Mouse (Mus musculus) hematopoietic stem cell, adult 5-6 weeks (primary cell): ENCODE measurements around the gene Ric8b. TPM values are rescaled to one million over a fixed set of nuclear protein-coding genes. Genes with fewer than 3 reads are reported as not detected.
A peak's percentile ranks its signal among the peaks of the same experiment; 100 is the strongest.

Source experiments
- ATAC-seq, 2 experiments: fragments of 125-278 bp in 1 of 2; replicated peaks in 1 of 2; 2 replicates each; pipeline ENCODE4 v1.8.0; 2016 to 2017; ENCODE audit warnings: inconsistent platforms in 2 of 2, mild to moderate bottlenecking in 2 of 2, moderate number of reproducible peaks in 2 of 2, low read depth in 1 of 2, moderate TSS enrichment in 1 of 2; ENCODE audit not compliant: low FRiP score in 2 of 2, poor library complexity in 2 of 2, severe bottlenecking in 2 of 2, insufficient read depth in 1 of 2, low TSS enrichment in 1 of 2
- total RNA-seq: library from RNA; stranded (forward); fragments of 172-1452, 232-1000 nt; gene quantifications from 2 replicates; pipeline ENCODE4 v1.2.3, GENCODE M21; 2017

The Ric8b gene
- total RNA-seq, 1 experiment from 2014 or later, result 27.2 TPM

DNA sequence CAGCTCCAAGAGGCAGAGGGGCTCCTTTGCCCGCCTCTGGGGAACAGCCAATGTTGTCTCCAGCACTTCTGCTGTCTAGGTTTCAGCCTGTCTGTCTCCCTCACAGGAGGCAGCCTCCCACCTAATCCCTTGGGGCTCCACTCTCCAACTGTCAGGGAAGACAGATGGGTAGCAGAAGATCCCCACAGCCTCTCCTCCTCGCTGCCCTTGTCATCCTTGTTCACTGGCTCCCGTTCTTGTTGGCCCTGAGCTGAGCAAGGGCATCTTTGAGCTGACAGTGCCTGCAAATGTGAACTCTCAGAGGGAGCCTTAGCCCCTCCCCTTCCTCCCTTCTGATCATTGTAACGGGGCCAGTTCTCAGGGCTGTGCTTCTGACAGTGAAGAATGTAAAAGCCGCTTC is 13.7 kb upstream of the Ric8b start:
- peak; percentile 56 to 60; a peak in 2 of 4 replicates for ATAC-seq

DNA sequence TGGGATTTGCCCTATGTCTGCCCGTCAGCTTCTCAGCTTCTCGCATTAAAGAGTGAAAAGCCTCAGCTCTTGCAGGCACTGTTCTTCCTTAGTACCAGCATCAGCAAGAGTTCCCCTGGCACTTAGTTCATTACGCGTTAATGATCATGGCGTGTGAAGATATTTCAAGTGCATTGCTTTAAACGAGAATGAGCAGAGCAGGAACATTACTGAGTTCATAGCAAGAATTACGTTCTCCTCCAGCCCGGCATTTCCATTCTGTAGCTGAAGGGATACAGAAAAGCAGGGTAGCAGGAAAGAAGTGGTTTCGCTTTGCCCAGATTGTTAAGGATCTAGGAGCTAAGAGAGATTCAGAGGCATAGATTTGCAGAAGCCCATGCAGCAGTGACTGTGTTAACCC is 10.5 kb upstream of the Ric8b start:
- no peak for ATAC-seq

DNA sequence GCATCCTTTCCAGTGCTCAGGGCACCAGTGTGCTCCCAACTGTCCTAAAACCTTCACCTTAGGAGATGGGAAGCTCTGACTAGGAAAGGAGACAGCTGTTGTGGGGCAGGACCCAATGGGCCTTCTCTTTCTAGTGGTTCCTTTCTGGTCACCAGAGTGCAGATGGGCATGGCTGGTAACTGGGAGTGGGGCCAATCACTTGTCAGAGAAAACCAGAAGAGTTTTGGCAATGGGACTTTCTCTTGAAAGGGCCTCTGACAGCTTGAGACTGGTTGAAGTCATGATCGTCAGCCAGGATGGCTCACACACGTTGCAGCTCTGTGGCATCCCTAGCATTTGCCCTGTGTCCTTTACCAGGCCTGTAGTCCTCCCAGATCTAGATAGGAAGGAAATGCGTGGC is 9.4 kb upstream of the Ric8b start:
- ATAC-seq, result no peak

DNA sequence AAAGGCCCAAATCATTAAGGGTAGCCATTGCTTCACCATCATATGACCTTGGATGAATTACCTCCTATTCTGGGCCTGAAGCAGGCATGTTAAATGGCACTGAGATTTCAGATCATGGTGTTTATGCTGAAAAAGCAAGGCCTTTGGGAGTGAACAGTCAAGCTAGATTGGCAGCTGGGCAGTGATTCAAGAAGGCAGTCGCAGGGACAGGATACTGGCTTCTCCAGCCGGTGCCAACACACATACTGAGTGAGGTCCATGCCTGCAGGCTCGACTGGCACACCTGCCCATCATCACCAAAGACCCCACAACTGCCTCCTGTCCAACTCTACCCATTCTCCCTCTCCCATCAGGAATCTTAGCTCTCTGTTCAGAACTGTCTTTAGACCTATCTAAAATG is 8.9 kb upstream of the Ric8b start:
- ATAC-seq, result no peak

DNA sequence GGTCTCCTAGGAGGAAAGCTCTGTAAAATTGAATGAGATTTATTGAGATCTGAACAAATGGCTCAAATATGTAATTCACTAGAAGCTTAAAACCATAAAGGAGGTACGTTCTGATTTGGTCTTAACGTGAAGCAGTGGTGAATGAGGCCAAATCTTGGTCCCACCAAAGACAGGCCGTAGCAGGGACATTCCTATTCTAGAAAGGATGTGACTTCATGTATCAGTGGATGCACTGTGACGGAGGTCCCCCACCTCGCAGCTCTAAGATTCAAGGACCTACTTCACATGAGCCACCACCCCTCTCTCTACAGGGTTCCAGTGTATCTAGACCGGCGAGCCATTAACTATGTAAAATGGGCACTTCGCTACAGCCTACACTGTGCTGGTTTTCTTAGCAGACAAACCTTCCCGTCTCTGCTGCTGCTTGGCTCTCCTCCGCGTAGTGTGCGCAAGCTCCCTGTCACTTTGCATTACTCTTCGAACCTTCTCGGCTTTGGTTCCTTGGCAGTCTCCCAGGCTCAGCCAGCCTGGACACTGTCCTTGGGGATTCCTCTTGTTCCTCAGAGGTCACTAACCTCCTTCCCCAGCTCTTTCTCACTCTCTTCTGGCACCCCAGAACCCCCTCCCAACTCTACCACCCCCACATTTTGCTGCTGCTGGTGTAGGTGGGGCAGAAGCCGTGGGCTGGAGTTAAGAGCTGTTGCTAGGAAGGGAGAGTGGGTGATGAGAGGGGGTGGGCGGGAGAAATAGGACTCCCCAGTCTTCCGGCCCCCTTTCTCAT is 8.2 kb upstream of the Ric8b start:
- ATAC-seq, result no peak

DNA sequence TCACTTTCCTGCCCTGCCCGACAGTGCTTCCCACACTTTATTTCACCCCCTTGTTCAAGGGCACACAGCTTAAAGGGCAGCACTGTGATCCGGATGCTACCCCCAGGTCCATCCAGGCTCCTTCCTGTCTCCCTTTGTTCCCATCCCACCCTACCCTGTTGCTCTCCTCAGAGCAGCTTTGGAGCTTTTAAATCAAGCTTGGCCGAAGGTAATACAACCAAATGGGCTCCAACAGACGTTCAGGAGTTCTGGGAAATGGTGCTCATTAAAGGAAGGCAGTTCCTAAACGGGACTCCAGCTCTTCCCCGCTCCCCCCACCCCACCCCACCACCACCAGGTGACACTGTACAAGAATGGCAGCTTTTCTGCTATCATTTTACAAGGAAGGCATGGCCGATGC is 7.2 kb upstream of the Ric8b start:
- ATAC-seq, result no peak

DNA sequence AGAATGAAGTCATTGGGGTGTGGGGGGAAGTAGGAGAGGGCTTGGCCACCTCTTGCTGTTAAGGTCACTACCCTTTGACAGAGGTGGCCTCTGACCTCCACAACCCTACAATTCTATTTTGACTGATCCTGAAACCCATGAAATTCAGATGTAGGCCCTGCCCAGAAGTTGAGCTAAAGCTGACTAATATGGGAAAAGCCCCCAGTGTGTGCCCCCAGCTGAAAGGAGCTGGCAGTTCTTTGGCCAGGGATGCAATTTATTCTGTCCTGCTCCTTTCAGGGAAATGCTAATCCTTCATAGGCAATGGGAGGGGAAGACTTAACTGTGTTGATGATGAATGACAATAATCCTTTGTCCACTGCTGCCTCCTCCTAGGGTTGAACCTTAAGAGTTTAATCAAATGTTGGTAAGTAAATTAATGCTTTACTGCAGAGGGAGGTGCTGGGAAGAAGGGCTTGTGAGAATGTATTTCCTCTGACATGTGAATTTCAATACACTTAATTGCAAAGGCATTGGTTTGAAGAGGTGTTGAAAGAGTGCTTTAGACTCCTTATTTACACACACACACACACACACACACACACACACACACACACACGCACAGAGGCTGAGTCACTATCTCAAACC is 6.5 kb upstream of the Ric8b start:
- no peak for ATAC-seq

DNA sequence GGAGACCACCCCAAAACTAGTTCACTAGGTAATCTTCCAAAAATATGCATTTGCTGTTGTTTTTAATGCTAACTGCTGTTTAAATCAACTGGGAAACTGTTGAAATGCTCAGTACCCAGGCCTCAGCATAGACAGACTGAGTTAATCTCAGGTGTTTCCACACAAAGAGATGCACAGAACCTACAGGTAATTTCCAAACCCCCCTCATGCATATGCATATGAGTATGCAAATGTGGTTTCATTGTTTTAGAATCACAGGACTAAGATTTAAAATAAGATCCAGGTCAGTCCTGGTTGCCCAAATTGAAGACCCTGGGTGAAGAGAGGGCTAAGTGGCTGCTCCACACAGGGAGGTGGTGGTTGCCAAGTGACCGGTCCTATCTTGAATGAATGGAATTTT is 4.3 kb upstream of the Ric8b start:
- no peak for ATAC-seq

DNA sequence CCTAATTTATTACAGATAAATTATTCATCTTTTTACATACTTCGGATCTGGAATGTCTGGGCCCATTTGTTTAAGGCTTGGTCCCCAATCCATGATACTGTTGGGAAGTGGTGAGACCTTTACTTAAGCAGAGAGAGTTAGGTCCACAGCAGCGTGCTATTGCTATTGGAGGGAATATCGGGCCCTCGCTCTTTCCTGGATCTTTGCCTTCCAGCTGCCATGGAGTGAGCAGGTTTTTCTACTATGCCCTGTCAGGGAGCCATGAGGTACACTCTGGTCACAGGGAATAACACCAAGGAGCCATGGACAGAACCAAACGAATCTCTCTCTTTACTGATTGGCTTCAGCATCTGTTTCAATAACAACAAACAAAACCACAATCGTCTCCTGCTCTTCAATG is 1.9 kb upstream of the Ric8b start:
- ATAC-seq, result no peak

DNA sequence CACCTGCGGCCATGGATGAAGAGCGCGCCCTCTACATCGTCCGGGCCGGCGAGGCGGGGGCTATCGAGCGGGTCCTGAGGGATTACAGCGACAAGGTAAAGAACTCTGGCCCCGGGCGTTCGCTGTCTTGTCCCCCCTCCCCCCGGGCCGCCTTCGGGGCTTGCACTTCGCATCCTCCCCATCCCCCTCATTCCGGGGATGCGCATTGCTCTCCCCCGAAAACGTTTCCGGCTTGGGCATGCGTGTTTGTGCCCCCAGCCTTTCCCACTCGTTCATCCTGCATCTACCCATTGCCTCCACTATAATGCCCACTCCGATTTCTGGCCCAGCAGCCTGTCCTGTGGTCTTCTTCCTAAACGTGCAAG is 297 bp downstream of the Ric8b start:
- no peak for ATAC-seq

DNA sequence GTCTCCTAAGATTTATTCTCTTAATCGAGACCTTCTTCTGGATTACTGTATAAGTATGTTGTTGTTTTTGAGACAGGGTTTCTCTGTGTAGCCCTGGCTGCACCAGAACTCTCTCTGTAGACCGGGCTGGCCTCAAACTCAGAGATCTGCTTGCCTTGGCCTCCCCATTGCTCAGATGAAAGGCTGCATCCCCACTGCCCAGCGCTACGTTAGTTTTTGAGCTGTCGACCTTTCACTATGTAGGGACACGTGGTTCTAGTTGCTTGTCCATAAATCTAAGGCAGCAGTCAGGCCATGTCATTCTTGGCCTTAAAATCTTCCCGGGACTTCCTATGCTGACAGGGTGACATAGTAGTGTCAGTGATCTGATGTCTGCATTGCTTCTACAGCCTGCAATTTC is 8.9 kb downstream of the Ric8b start:
- ATAC-seq, result no peak

DNA sequence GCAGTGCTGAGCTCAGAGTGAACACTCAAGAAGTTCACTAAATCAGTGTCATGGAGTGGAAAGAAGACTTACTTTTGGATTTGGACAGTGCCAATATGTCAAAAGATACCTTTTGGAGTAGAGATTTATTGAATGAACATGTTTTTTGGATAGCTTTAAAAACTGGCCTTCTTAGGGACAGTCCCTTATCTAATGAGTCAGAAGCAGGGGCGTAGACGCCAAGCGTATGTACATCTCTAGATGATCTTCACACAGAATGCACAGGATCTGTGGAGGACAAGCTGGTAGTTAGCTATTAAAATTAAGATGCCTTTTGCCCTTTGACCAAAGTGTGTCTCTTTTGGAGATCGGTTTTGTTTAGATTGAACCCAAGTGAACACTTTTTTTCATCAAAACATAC is 9.5 kb downstream of the Ric8b start:
- no peak for ATAC-seq

DNA sequence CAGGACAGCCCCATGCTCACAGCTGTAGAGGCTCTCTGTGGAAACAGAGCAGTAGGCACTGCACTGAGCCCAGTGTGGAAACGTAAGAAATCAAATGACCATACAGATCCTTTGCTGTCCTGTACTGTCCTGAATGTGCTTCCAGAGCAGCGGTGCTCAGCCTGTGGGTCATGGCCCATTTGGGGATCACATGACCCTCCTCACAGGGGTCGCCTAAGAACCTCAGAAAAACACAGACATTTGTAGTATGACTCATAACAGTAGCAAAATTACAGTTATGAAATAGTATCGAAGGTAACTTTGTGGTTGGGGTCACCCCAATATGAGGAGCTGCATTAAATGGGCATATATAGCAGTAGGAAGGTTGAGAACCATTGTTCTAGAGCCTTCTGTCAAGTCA is 11.0 kb downstream of the Ric8b start:
- no peak for ATAC-seq

DNA sequence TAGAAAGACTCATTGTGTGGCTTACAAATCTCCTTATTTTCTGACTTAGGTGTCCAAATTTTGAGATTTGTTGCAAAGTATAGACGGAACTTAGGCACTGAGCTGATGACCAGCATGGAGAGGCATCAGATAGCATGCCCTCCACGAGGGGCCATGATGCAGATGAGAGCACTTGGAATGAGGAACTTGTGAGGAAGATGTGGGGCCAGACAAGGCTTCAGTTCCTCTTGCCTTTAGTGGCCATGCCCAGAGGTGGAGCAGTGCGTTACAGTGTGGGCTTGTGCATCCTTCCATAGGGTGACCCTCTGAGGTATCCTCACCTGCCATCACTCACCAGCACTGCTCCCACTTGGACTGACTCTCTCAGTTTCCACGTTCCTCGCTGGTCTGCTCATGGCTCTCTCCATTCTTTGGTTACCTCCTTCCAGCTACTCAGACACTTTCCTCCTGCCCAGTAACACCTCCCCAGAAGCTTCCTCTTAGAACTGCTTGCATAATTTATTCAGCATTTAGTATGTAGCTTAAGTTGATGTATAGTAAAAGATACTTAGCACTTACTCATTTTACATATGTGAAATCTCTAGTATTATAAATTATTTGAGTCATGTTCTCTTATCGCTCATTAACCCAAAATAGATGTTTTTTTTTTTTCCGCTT is 18.3 kb downstream of the Ric8b start:
- ATAC-seq, result peak; percentile 84 to 91

DNA sequence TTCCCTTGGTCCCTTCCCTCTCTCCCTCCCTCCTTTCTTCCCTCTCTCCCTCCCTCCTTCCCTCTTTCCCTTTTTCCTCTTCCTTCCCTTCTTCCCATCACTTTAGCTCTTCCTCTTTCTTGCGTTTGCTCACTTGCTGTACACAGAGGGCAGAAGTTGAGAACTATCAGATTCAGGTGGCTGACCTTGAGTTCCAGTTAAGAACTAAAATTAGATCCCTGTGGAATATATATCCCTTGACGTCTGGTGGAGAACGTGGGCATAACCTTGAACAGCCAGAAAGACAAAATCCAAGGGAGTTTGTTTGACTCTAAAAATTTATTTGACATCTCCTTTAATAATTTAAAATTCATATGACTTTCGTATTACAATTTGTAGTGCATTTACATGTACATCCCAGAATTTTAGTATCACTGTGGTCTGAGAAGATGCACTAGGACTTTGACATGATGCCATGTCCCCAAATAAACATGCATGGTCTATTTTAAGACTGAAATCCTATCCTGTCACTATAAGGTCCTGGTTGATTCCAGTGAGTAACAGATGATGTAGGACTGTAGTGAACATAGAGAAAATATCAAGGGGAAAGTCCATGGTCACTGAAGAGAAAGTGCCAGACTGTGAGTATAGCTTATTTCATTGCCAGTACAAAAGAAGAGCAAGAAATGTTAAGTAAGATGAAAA is 19.6 kb downstream of the Ric8b start:
- ATAC-seq, result no peak

DNA sequence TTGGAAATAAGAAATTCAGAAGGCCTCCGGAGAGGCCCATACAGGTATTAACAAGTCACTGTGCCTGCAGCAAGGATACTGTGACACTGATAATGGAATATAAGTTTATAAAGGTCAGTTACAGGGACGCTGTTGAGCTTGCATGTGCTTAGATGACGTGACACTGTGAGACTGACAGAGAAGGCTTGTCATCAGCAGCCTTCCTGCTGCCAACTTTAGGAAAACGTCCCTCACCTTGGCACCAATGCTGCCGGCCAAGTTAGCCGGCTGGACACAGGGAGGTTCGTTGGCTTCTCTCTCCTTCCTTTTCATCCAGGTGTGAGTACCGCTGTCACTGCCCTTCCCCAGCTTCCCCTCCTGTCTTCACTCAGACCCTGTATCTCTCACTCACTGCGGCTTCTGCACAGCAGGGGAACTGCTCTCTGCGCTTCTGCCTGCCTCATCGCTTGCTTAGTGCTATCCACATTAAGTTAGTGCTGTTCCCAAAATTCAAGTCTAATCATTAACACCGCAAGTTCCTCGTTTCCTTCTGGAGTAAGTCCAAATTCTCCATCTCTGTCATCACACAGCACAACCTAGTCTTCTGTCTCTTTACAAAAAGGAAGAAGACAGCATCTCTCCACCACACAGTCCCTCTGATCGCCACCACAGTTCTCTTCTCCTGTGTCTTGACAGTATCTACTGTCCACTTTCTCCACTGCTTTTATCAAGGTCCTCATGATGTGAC is 20.8 kb downstream of the Ric8b start:
- ATAC-seq, result no peak

DNA sequence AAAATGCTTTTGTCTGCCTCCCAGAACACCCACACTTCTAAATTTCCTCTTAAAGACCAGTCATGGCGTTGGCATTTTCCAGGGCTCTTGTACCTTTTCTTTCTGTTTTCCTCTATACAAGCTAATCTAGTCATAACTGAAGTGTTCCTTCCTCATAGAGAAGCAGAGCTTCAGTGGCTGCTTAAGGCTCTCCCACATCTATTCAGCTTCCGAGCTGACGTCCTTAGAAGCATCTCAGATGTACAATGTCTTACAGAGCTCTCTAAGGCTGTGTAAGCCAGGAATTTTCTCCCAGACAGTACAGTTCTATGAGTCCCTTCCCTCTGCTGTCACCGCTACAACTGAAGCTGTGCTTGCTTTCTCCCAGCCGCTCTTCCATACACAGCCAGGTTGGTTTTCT is 21.5 kb downstream of the Ric8b start:
- no peak for ATAC-seq

DNA sequence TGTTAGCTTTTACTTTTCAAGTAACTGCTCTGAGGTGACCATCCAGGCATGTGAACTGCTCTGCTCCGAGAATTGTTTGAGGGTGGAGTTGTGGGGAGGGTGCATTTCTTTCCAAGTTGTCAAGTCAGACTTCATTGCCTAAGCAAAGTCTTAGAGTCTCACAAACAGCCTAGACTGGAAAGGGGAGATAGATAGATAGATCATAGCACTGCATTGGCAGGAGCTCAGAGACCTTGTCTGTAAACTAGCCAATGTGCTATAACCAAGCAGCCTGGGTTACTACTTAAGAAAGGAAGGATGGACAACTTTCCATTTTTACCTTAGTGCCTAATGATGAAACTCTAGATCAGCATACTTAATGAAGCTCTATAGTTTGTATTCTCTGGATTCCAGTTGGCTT is 22.9 kb downstream of the Ric8b start:
- ATAC-seq, result no peak
